Mouse (Mus musculus) effector memory CD4-positive, alpha-beta T cell, adult 5 months (primary cell): Measurements from ENCODE around the gene Gm28308. TPM values are rescaled to one million over a fixed set of nuclear protein-coding genes. Genes with fewer than 3 reads are reported as not detected.

ENCODE experiments used
- polyA plus RNA-seq: library from polyadenylated mRNA; unstranded; fragments of 100-300 nt; shearing (Covaris generic); gene quantifications from one replicate; pipeline ENCODE4 v1.2.1, GENCODE M21; 2017

The Gm28308 gene
- polyA plus RNA-seq, 1 experiment from 2014 or later, result not detected

Other genes with a start within 250 kb of the Gm28308 start
- 14.7 TPM for gene Skap2, start 200.8 kb downstream of the Gm28308 start, polyA plus RNA-seq
- gene Hoxa1, start 55.0 kb downstream of the Gm28308 start, polyA plus RNA-seq, result not detected
- gene Hoxa2, start 48.5 kb downstream of the Gm28308 start, polyA plus RNA-seq, result not detected
- not detected for gene 5730596B20Rik, start 35.8 kb downstream of the Gm28308 start, polyA plus RNA-seq
- gene Hoxa4, start 21.6 kb downstream of the Gm28308 start, polyA plus RNA-seq, result not detected
- not detected for gene Hoxa5, start 8.8 kb downstream of the Gm28308 start, polyA plus RNA-seq
- not detected for gene Hoxa6, start 4.6 kb downstream of the Gm28308 start, polyA plus RNA-seq
- gene Hoxa3, start within 50 bp of the Gm28308 start, polyA plus RNA-seq, result not detected
- gene Hoxa7, start 8.5 kb upstream of the Gm28308 start, polyA plus RNA-seq, result 0.80 TPM
- gene Hoxa9, start 17.8 kb upstream of the Gm28308 start, polyA plus RNA-seq, result 0.15 TPM
- gene Hoxa10, start 27.5 kb upstream of the Gm28308 start, polyA plus RNA-seq, result not detected
- not detected for gene Hoxa11, start 32.5 kb upstream of the Gm28308 start, polyA plus RNA-seq
- gene Hoxa13, start 47.5 kb upstream of the Gm28308 start, polyA plus RNA-seq, result not detected
- 1.3 TPM for gene Evx1, start 100.2 kb upstream of the Gm28308 start, polyA plus RNA-seq